Mouse (Mus musculus): ENCODE measurements around the gene Ppp1r12b. TPM values are rescaled to one million over a fixed set of nuclear protein-coding genes. Genes with fewer than 3 reads are reported as not detected.

Ppp1r12b gene
- total RNA-seq (2021) (10 to 100 TPM; 12.3 to 13.8 TPM), polyA plus RNA-seq (2012; rRNA removed) (3.3 and 4.3 TPM in 2 replicates)
- long read RNA-seq, result 0 reads

- DNase-seq, result peak; percentile 97
These were observed at the start of gene Ppp1r12b for GRCm38 (mm10) chr1:134955637-134956176. Gene Ppp1r12b (minus strand): TSS chr1:134955942.

DNA sequence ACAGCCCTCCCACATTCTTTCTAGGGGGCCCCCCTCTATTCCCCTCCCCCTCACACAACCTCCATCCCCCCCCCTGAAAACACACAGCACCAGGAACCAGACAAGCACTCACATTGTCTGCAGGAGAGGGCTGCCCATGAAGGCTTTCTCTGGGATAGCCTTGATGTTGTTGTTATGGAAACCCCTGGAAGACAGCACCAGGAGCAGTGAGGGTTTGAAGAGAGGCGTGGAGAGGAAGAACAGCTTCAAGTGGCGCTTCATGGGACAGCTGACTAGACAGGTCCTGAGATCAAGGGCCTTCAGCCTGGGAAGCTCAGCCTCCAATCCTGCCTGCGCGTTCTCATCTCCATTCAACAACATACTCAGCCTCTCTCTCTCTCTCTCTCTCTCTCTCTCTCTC, 47.6 kb upstream of the Ppp1r12b start:
- no peak for DNase-seq

DNA sequence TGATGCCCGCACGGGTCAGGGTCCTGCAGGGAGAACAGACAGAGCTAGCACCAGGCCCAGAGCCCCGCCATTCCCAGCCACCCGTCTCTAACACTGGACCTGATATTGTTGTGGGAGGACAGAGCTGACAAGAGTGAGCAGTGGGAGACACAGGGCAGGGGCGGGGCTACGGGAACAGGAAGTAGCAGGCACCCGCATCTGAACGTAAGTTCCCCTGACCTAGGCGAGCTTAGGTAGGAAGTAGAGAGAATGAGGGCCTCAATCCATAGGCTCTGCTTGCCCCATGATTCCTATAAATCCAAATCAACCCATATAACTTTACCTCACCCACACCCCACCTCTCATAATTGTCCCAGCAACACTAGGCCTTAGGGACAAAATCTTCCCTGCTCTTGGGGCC, 44.8 kb upstream of the Ppp1r12b start:
- no peak for DNase-seq

- no peak for DNase-seq
These were observed 42.5 kb upstream of the Ppp1r12b start for GRCm38 (mm10) chr1:134998231-134998630.

GRCm38 (mm10) chr1:134997568-134997967, 41.8 kb upstream of the Ppp1r12b start:
- DNase-seq, result no peak

DNA sequence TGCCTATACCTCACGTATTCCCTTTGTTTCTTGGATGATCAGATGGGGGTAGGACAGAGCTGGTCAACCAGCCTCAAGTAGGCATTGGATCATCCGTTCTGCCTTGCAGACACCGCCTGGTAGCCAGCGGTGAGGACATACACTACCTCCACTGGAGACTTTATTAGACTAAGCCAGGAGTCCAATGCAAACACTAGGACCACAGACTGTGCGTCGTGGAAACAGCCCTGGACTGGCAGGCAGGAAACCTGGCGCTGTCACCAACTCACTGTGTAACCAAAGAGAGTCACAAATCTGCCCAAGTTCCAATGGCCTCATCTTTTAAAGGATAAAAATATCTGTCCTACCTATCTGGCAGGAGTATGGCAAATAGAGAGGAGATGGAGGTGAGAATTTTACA, 40.7 kb upstream of the Ppp1r12b start:
- no peak for DNase-seq

DNA sequence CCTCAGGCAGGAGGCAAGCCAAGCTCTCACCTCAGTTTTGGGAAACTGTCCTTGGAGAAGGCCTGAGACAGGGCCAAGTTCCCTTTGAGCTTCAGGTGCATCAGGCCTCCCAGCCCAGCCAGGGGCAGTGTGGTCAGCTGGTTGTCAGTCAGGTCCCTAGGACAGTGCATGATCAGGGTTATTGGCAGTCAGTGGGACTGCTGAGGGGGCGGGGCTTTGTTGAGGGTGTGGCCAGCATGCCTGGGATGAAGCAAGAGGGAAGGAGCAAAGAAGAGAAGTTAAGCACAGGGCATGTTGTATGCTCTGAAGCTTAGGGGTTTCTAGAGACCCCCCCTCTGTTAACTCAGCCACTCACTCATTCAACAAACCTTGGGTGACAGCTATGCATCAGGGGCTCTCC, 40.2 kb upstream of the Ppp1r12b start:
- peak; percentile 30 for DNase-seq

GRCm38 (mm10) chr1:134995437-134995836, 39.7 kb upstream of the Ppp1r12b start:
- DNase-seq, result no peak

DNA sequence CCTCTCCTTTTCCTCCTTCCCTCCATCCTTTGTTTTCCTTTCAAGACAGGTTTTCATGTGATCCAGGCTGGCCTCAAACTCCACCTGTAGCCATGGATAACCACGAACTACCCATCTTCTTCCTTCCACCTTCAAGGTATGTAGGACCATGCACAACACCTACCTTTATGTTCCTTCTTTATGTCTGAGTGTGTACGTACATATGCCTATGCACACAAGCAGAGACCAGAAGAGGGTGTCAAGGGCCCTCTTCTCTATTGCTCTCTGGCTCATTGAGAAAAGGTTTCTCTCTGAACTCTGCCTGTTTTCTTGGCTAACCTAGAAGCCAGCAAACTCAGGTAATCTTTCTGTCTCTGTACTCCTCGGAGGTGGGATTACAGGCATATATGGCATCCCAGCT, 39.0 kb upstream of the Ppp1r12b start:
- DNase-seq, result no peak

- no peak for DNase-seq
These were observed 36.4 kb upstream of the Ppp1r12b start for GRCm38 (mm10) chr1:134992046-134992645.

- peak; percentile 76 for DNase-seq
These were observed 33.6 kb upstream of the Ppp1r12b start for GRCm38 (mm10) chr1:134989372-134989771.

DNA sequence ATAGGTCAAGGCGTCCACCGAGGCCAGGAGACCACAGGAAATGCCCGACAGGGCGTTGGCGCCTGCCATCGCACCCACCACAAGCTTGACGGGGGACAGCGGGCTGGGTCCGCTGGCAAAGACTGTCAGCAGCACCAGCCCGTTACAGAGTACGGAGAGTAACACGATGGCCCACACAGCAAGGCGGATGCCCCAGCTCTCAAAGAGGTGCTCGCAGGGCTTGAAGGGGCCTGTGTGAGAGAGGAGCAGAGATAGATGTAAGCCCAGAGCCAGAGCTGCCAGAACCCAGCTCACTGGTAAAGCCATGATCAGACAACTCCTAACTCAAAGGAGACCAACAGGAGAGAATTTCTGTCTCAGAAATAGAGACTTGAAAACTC, 32.2 kb upstream of the Ppp1r12b start:
- DNase-seq, result no peak

DNA sequence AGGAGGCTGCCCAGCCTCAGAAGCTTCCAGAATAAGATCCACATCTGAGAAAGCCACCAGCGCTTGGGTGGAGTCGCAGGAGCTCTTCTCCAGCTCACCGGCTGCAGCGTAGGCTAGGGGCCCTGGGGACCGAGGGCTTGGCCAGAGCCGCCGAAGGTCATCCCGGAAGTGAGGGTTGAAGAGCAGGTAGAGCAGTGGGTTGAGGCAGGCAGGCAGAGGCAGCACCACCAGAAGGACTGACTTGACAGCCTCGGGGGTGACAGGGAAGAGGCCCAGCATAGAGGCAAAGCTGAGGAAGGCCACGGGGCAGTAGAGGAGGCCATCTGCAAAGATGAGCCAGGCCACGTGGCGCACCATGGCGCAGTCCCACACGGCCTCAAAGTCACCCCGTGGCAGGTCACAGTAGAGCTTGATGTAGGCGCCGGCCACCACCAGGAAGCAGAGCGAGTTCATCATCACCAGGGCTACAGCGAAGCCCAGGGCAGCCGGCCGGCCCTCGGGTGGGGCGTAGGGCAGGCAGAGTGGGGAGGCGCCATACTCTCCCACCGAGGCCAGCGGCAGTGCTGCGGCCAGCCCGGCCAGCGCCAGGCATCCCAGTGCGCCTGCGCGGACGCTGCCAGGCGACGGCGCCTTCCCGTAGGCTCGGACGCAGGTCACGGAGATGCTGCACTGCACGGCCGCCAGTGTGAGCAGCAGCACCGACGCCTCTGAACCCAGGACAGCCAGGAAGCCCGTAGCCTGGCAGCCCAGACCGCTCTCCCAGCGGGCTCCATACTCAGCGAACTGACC, 31.6 kb upstream of the Ppp1r12b start:
- DNase-seq, result peak; percentile 79

DNA sequence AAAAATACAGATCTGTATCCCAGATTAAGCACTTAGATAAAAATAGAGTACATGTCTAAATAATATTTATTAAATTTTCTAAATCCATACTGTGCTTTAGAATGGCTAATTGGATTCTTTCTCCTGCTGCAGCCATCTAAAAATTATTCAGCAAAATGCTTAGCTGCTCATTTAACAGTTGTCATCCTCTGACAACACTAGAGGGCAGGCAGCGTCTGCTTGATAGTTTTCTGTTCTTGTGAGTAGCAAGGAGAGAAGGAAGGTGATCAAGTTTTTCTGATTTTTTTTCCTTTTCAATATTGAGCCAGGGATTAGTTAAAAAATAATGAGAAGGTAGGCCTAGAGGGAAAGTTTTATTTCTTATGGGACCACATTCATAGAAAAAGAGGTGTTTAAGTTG, 17.2 kb upstream of the Ppp1r12b start:
- DNase-seq, result no peak

GRCm38 (mm10) chr1:134965430-134965829, 9.7 kb upstream of the Ppp1r12b start:
- DNase-seq, result no peak

DNA sequence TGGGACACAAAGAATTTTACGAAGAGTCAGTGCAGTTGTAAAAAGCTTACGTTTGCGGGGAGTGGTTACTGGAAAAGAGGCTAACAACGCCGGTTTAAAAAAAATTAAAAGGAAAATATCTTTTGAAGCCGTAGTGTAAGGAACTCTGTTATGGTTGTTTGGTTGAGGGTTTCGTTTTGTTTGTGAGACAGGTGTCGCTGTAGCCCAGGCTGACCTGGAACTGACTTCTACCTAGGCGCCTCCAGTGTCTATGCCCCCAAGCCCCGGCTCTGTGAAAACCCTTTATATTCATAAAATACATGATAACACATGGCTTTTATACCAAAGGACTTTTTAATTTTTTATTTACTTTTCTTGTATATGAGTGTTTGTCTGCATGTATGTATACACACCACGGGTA, 7.1 kb upstream of the Ppp1r12b start:
- DNase-seq, result no peak

- peak; percentile 96 for DNase-seq
These were observed 6.5 kb upstream of the Ppp1r12b start, which contains the start of gene Ube2t for GRCm38 (mm10) chr1:134962053-134962803. Gene Ube2t (plus strand): TSS chr1:134962565.

GRCm38 (mm10) chr1:134960634-134961033, 4.9 kb upstream of the Ppp1r12b start:
- no peak for DNase-seq

DNA sequence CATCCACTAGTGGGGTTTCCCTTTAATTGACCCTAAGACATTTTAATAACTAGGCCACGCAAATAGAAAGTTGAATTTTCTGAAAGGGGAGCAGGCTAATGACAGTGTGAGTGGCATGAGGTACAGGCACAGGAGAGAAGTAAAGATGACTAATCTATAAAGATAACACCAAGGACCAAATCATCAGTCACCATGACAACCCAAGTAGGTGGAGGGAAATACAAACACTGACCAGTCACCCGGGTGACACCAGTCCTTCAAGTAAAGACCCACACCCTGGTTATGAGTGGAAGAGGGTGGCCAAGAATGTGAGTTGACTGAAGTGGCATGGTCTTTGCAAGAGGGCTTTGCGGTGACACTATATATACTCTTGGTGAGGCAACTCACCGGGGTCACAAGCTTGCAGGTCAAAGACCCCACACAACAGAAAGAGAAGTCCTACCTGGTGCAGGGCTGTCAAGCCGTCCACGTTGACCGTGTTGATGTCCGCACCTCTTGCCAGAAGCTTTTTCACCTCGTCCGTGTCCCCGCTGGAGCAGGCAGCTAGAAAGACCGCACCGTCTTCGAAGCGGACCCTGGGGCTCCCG, 599 bp downstream of the Ppp1r12b start:
- DNase-seq, result peak; percentile 71

- DNase-seq, result no peak
These were observed 5.8 kb downstream of the Ppp1r12b start for GRCm38 (mm10) chr1:134949946-134950345.

DNA sequence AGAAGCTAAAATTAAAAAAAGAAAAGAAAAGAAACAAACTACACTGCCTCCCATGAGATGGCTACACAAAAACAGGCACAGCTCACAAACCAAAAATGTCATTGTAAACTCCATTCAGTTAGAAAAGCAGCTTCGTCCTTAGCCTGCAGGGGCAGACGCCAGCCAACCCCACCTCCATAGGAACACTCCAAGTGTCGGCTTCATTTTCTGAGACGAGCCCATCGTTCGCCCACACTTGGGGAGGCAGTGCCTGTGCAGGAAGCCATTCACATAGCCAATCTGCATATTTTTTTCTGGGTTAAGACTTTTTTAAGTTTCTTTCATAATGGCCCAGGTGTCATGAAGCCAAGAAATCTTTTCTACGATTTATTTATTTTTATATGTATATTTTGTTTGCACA, 8.2 kb downstream of the Ppp1r12b start:
- no peak for DNase-seq

DNA sequence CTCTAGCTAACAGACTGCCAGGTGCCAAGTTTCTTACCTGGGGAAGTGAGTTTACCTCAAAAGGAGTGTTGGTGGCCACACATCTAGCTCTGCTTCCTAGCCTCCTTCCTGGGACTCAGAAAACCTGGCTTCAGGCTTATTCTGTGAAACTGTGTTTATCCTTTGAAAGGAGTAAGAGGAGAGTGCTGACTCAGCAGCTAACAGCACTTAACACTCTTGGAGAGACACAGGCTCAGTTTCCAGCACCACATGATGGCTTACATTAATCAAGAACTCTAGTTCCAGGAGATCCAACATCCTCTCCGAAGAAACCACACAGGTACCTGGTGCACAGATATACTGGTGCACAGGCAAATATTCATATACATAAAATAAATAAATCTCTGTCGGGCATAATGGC, 12.8 kb downstream of the Ppp1r12b start:
- DNase-seq, result no peak

Measured in adrenal gland, adult 2 months (tissue).